ENCODE assay signal across 14 mouse cellular contexts in the genomic region with DNA sequence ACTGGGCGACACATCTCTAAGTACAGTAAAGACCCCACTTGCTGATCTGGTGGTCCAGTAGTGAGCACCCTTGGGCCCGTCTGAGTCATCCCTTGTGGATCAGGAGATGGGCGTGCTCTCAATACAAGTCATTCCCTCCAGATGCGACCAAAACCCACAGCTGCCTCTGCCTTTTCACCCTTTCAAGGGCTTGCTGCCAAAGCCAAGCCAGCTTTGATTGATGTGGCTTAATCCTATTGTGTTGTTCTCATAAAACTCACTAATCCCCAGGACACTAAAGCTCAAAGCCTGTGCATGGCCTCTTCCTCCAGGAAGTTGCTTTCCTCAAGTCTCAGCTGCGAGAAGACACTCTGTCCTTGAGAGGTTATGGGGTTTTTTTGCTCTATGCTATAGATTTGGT.
DNase-seq lines count a peak whose midpoint lies in the region; ATAC-seq and TF ChIP-seq lines count a peak whose summit lies in the region.
"Had no signal": no experiment of that assay in that cellular context is flagged by ENCODE, and none has a peak within 500 bp of the region (broad histone marks: within the 10 kb centered on the region; RNA-seq: fewer than 3 reads in every experiment).

No protein-coding gene starts in this region.

- H3K4me2 ChIP-seq in intestine, embryonic 16.5 days (ENCODE audit: low read depth, low read length): no peak overlapping the region
- no peak overlapping the region for H3K4me2 ChIP-seq in intestine, postnatal 0 days (replicated peaks; ENCODE audit: low read depth)
- H3K4me2 ChIP-seq in stomach, embryonic 14.5 days (replicated peaks; ENCODE audit: low read depth, low read length): no peak overlapping the region
- H3K4me2 ChIP-seq in stomach, postnatal 0 days (replicated peaks; ENCODE audit: low read depth): no peak overlapping the region
- H3K4me2 ChIP-seq: embryonic facial prominence, embryonic 13.5 days; forebrain, embryonic 15.5 days; liver, embryonic 13.5 days; neural tube, embryonic 13.5 days had no signal

- no peak for TF ChIP-seq CTCF in intestine, postnatal 0 days (IDR thresholded peaks at IDR 0.05; ENCODE audit: low read depth)
- no peak for TF ChIP-seq CTCF in stomach, postnatal 0 days (IDR thresholded peaks at IDR 0.05; ENCODE audit: low read depth)

- peaks cover 9% of the 10 kb centered on the region for H3K4me1 ChIP-seq in intestine, embryonic 16.5 days (ENCODE audit: control insufficient read depth, insufficient read depth, low read length)
- peaks cover 6% of the 10 kb centered on the region; the same call in 1 of the 2 replicates for H3K4me1 ChIP-seq in intestine, postnatal 0 days (replicated peaks; ENCODE audit: control insufficient read depth, insufficient read depth, low read length)
- peaks cover 14% of the 10 kb centered on the region for H3K4me1 ChIP-seq in stomach, embryonic 14.5 days (ENCODE audit: control insufficient read depth, insufficient read depth, low read length)
- H3K4me1 ChIP-seq in stomach, postnatal 0 days (replicated peaks; ENCODE audit: control insufficient read depth, insufficient read depth): peaks cover 7% of the 10 kb centered on the region; the same call in 1 of the 2 replicates
- H3K4me1 ChIP-seq in brown adipose tissue, adult 24 weeks (ENCODE audit: control insufficient read depth, insufficient read depth, insufficient read length, low read length): peaks cover 13% of the 10 kb centered on the region

- DNase-seq in stomach, postnatal 0 days (ENCODE audit: low spot score): no peak
- no peak for DNase-seq in left cerebral cortex, adult 18-20 months (ENCODE audit: low spot score in 2 of 2)
- DNase-seq in urinary bladder, postnatal 25 days (ENCODE audit: low spot score): no peak
- DNase-seq: cerebellum, adult 18-20 months; liver, embryonic 13.5 days; right cerebral cortex, postnatal 14 days; thymus, postnatal 36 days had no signal

- H3K36me3 ChIP-seq in intestine, embryonic 16.5 days (ENCODE audit: control insufficient read depth, insufficient read depth, low read length): no peaks in the 10 kb centered on the region
- H3K36me3 ChIP-seq in intestine, postnatal 0 days (ENCODE audit: control insufficient read depth, insufficient read depth): no peaks in the 10 kb centered on the region
- H3K36me3 ChIP-seq in stomach, embryonic 14.5 days (ENCODE audit: control insufficient read depth, insufficient read depth, low read length): no peaks in the 10 kb centered on the region
- H3K36me3 ChIP-seq in stomach, postnatal 0 days (ENCODE audit: control insufficient read depth, insufficient read depth, low read length): no peaks in the 10 kb centered on the region
- H3K36me3 ChIP-seq: embryonic facial prominence, embryonic 13.5 days; forebrain, embryonic 15.5 days; liver, embryonic 13.5 days; neural tube, embryonic 13.5 days had no signal

- no peak for TF ChIP-seq EP300 in stomach, postnatal 0 days (optimal IDR thresholded peaks at IDR 0.05)

- no peak overlapping the region for H3K27ac ChIP-seq in intestine, embryonic 16.5 days (ENCODE audit: low read length)
- no peak overlapping the region for H3K27ac ChIP-seq in intestine, postnatal 0 days (ENCODE audit: low read depth, low read length)
- H3K27ac ChIP-seq in stomach, embryonic 14.5 days (ENCODE audit: low read length): no peak overlapping the region
- H3K27ac ChIP-seq in stomach, postnatal 0 days (replicated peaks): no peak overlapping the region; the same call in 1 of the 2 replicates
- H3K27ac ChIP-seq in brown adipose tissue, adult 24 weeks (replicated peaks; ENCODE audit: low read depth, low read length): peak overlapping the region; percentile 67; the same call in 1 of the 2 replicates
- H3K27ac ChIP-seq: embryonic facial prominence, embryonic 13.5 days; forebrain, embryonic 15.5 days; liver, embryonic 13.5 days; neural tube, embryonic 13.5 days had no signal

- no peaks in the 10 kb centered on the region for H3K27me3 ChIP-seq in intestine, embryonic 16.5 days (replicated peaks; ENCODE audit: control insufficient read depth, insufficient read depth, low read length)
- H3K27me3 ChIP-seq in intestine, postnatal 0 days (replicated peaks; ENCODE audit: control insufficient read depth, insufficient read depth, low read length): no peaks in the 10 kb centered on the region
- no peaks in the 10 kb centered on the region for H3K27me3 ChIP-seq in stomach, embryonic 14.5 days (ENCODE audit: control insufficient read depth, insufficient read depth, low read length)
- no peaks in the 10 kb centered on the region for H3K27me3 ChIP-seq in stomach, postnatal 0 days (ENCODE audit: control insufficient read depth, insufficient read depth, low read length)
- H3K27me3 ChIP-seq: embryonic facial prominence, embryonic 13.5 days; forebrain, embryonic 15.5 days; liver, embryonic 13.5 days; neural tube, embryonic 13.5 days had no signal

- ATAC-seq in intestine, embryonic 16.5 days: peak; percentile 22; the same call in 1 of the 2 replicates
- no peak; the same call in 1 of the 2 replicates for ATAC-seq in intestine, postnatal 0 days
- 0 out of 2 replicates have a peak, but pooled peaks have one; percentile 28 for ATAC-seq in stomach, embryonic 14.5 days (ENCODE audit: insufficient number of reproducible peaks, insufficient read depth, low FRiP score, low read depth)
- no peak for ATAC-seq in stomach, postnatal 0 days (ENCODE audit: low FRiP score, low TSS enrichment)
- ATAC-seq: forebrain, embryonic 15.5 days had no signal

- no peaks in the 10 kb centered on the region for H3K9me3 ChIP-seq in intestine, embryonic 16.5 days (ENCODE audit: control insufficient read depth, low read length)
- H3K9me3 ChIP-seq in intestine, postnatal 0 days (ENCODE audit: control insufficient read depth): no peaks in the 10 kb centered on the region
- no peaks in the 10 kb centered on the region for H3K9me3 ChIP-seq in stomach, embryonic 14.5 days (ENCODE audit: control insufficient read depth, low read depth, low read length)
- H3K9me3 ChIP-seq in stomach, postnatal 0 days (ENCODE audit: control insufficient read depth, low read length): no peaks in the 10 kb centered on the region
- H3K9me3 ChIP-seq: embryonic facial prominence, embryonic 13.5 days; forebrain, embryonic 15.5 days; liver, embryonic 13.5 days; neural tube, embryonic 13.5 days had no signal

- H3K4me3 ChIP-seq in intestine, embryonic 16.5 days (ENCODE audit: low read length): no peak overlapping the region
- H3K4me3 ChIP-seq in intestine, postnatal 0 days (ENCODE audit: low read depth, low read length): no peak overlapping the region
- no peak overlapping the region for H3K4me3 ChIP-seq in stomach, embryonic 14.5 days (ENCODE audit: low read depth, low read length)
- no peak overlapping the region for H3K4me3 ChIP-seq in stomach, postnatal 0 days (ENCODE audit: low read depth, low read length)
- no peak overlapping the region for H3K4me3 ChIP-seq in brown adipose tissue, adult 24 weeks (ENCODE audit: insufficient read depth, low read depth, low read length)
- H3K4me3 ChIP-seq: embryonic facial prominence, embryonic 13.5 days; forebrain, embryonic 15.5 days; liver, embryonic 13.5 days; neural tube, embryonic 13.5 days had no signal

- H3K9ac ChIP-seq in intestine, embryonic 16.5 days (ENCODE audit: low read depth, low read length): no peak overlapping the region
- H3K9ac ChIP-seq in intestine, postnatal 0 days (ENCODE audit: low read depth, low read length): no peak overlapping the region
- H3K9ac ChIP-seq in stomach, embryonic 14.5 days (replicated peaks; ENCODE audit: low read depth, low read length): no peak overlapping the region
- H3K9ac ChIP-seq in stomach, postnatal 0 days (ENCODE audit: low read length): no peak overlapping the region
- H3K9ac ChIP-seq: embryonic facial prominence, embryonic 13.5 days; forebrain, embryonic 15.5 days; liver, embryonic 13.5 days; neural tube, embryonic 13.5 days had no signal

- WGBS in intestine, embryonic 16.5 days: 41% methylated on average over 5 of the region's 5 CpGs
- 56% methylated on average over 5 of the region's 5 CpGs for WGBS in intestine, postnatal 0 days
- 24% methylated on average over 5 of the region's 5 CpGs for WGBS in stomach, embryonic 14.5 days
- 39% methylated on average over 5 of the region's 5 CpGs for WGBS in stomach, postnatal 0 days

Comparison
In these comparisons a context has a peak if more than half of its experiments do, and no peak if none do; other contexts are left out.
1. ATAC-seq: peak in intestine, embryonic 16.5 days (single experiment) and stomach, embryonic 14.5 days (single experiment); none in intestine, postnatal 0 days (single experiment) and stomach, postnatal 0 days (single experiment).